Mouse (Mus musculus) urinary bladder, adult 18-20 months (tissue): ENCODE data around the gene Tgfbr3.

Experiments used
- DNase-seq, 2 experiments: peaks; one replicate each; pipeline ENCODE4 v3.0.0; 2022; ENCODE audit warnings: low spot score in 2 of 2, mixed read lengths in 2 of 2

Gene Tgfbr3

DNA sequence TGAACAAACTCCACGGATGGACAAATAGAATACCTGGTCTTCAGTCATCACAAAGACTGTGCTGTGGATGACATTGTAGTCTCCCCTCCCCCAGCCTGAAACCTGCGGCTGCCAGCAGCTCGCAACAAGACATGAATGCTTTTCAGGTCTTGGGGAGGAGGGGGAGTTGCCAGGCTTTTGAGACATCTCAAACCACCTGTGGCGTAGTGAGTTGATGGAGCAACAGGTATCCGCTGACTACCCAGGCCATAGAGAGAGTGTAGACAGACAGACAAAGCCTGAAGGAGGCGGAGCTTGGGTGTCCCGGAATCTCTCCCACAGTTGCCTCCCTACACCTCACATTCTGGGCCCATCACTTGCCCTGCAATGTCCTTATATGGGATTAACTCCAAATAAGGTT, 117.6 kb downstream of the Tgfbr3 start:
- no peak for DNase-seq

DNA sequence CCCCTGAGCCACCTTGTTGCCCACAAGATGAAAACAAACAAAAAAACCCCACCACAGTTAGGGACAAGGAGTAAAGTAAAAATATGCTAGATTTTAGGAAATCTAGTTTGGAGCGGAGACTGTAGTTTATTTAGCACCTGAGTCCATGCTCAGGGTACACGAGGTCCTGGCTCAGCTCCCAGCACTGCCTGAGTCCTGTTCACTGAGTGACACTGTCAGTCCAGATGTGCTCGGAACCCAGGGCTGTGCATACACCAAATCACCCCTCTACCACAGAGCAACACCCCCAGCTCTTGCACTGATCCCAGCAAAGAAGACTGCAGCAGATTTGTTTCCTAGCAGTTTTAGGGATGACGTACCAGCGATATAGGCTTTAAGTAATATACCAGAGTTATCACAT, 119.6 kb downstream of the Tgfbr3 start:
- DNase-seq = no peak

- DNase-seq = peak in 1 of 2 experiments; percentile 64
These were observed 121.5 kb downstream of the Tgfbr3 start for GRCm38 (mm10) chr5:107167872-107168300.

DNA sequence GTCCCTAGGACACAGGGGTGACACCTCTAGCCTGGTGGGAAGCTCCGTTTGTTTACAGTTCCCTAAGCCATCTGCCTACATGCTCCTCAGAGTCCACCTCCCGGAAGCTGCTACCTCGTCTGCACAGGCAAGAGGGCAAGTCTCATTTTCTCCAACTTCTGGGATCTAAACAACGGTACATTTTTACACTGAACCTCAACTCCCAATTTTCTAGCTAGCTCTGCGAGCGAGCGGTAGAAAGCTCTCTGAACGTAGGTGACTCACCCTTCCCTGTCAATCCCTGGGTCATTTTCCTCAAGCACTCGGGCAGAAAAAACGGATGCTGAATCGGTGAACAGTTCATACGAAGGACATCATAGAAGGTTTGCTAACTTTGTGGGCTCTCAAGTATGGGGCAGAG, 122.1 kb downstream of the Tgfbr3 start:
- DNase-seq = no peak

DNA sequence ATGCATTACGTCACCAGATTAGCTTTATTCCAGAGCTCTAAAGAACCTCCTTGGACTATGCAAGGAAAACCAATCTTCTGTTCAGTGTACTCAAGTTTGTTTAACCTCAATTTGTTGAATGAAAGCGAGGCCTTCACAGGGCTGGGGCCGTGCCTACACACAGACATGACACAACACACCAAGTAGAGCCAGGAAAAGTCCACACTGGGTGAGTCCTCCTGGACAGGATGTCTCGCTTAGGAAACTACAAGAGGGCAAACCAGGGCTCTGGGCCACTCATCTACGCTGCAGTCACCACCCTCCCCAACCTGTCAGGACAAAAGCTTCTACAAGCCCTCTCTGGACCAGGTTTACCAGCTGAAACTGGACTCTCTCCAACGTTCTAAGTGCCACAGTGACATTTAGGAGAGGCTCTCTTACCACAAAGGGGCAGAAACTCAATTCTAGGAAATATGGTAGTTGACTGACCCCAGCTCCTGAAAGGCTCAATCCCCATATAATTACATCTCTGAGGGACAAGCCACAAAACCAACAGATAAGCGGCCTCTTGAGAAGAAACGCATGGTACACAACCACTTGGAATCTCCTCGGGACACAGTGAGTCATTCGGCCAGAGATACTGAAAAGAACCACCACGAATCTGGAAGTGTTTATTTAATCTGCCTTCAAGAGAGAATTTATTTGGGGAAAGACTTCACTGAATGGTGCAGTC, 122.6 kb downstream of the Tgfbr3 start:
- peak; percentile 33 to 63 for DNase-seq

DNA sequence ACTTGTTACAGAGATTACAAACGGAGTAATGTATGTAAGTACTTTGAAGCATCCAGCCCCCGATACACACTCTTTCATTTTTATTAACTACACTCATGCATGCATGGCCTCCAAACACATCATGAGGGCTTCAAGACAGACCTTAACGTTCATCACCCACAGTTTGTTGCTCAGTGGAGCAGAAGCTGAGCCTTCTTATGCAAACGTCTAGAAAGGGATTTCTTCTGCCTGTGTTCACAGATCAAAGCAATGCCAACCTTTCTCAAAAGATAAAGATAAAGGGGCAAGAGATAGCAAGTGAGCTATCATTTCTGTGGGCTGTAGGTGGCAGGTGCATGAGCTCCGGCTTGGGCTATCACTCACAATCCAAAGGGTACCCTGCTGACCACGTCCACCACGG, 123.7 kb downstream of the Tgfbr3 start:
- DNase-seq = no peak

GRCm38 (mm10) chr5:107165271-107165670, 124.2 kb downstream of the Tgfbr3 start:
- DNase-seq = no peak

GRCm38 (mm10) chr5:107164856-107165255, 124.6 kb downstream of the Tgfbr3 start:
- no peak for DNase-seq

- no peak for DNase-seq
These were observed 125.3 kb downstream of the Tgfbr3 start for GRCm38 (mm10) chr5:107164146-107164545.

DNA sequence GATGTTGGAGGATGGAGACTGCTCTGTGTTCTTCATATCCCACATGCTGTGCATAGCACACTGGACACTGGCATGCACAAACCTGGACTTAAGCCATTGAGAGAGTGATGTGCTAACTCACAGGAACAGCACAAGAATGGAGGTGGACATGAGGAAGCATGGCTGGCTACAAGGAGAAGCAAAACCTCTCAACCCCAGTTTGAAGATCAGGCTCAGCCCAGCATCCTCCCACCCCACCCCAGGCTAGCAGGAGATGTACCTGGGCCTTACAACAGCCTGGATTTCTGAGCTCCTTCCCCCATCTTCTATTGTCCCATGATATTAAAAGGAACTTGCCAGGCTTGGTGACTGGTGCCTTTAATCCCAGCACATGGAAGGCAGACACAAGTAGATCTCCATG, 126.1 kb downstream of the Tgfbr3 start:
- DNase-seq = no peak

DNA sequence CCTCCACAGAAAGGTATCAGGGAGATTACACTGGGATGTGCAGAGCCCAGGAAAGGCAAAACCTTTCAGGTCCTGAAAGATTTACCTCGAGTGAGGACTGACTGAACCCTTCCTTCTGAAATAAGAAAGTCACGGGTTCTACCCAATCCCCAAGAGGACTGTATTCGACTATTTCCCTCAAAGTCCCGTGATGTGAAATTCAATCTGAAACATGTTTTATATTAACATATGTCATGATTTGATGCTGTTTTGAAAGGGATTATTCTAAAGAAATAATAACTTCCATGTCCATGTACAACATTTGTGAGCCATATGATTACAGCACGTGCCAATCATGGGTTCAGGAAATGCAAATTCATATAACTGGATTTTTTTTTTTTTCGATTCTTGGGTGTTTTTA, 126.6 kb downstream of the Tgfbr3 start:
- DNase-seq = no peak

DNA sequence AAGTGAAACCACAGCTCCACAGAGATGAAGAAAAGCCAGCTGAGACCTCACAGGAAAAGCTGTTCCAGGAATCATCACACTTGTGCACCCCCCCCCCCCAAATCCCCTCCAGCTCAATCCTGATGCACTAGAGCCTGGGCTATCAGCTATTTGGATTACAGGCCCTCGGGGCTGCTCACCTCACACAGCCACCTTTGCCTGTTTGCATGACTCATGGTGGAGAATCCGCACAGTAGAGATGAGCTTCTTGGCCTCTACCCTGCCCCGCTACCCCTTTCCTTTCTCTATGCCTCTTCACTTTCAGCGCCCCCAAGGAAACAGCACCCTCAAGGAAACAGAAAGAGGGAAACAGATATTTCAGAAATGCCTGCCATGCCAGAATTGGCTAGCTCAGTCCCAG, 127.1 kb downstream of the Tgfbr3 start:
- DNase-seq = no peak

DNA sequence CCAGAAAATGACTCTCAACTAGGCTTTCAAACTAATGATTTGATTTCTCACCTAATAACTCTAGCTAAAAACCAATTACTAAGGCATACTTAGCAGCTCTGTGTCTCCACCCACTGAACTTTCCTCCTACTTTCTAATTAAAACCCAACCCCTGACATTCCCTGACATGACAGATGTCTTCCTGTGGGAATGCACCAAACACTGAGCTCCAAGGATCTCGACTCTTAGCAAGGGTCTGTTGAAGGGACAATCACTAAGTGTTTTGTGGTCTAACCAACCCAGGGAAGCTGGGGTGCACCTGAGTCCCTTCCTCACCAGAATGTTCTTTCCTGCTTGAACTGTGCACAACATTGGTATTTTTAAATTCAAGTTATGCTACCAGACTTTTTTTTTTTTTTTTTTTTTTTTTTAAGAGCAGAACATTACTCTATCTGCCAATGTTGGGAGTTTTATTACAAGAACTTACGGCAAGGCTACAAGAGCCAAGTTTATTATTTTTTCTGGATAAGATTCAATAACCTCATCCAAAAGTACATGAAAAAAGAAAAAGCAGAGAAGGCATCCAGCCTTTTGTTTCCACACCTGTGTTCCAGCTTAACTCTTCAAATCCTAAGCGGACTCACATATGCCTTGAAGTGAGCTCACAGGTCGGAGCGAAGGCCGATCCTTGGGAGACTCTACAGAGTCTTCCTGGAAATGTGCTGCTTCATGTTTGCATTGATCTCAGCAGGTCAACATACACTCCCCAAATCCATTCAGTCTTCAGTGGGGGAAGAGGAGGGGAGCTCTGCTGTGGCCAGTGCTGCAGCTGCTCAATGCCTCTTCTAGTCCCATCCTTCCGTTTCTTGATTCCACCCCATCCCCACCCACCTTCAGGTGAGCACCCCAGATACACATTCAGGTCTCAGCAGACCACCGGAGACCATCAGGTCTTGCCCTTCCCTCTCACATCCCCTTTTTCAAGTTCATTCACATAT, 129.2 kb downstream of the Tgfbr3 start:
- no peak for DNase-seq

DNA sequence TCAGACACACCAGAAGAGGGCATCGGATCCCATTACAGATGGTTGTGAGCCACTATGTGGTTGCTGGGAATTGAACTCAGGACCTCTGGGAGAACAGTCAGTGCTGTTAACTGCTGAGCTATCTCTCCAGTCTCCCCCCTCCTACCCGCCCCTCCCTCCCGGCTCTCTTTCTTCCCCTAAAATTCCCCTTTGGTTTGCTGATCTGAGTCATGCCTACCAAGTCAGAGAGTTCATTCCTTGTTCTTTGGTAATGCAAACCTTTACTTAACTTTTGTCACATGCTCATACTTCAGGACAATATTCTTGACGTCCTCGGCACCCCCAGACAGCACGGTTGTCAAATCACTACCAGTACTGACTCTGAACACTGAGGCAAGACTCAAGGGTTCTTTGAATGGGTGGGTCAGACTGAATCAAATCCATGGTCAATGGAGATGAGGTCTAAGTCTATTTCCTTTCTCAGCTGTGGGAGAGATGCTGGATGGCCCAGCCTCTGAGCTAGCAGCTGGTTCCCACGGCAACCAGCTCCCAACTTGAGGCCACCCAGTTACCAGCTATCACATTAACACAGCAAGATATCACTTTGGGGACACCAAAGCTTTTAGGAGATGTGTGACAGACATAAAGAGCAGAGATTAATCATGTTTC, 130.8 kb downstream of the Tgfbr3 start:
- no peak for DNase-seq

- peak in 1 of 2 experiments; percentile 21 for DNase-seq
These were observed 132.0 kb downstream of the Tgfbr3 start for GRCm38 (mm10) chr5:107157384-107157783.

DNA sequence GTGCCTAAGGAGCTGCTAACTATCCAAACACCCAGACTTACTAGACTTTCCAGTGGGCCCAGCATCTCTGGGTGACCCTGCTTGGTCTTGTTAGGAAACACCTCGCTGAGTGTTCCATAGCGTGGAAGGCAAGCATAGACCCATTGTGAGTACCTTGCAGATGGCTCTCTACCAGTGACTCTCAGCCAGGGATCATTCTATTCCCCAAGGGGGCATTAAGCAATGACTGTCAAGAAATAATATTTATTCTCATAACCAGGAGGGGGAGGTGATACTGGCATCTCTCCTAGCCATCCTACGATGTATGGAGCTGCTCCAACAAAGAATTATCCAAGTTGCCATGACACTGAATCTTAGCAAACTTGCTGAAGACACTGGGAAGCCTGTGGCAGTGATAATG, 133.3 kb downstream of the Tgfbr3 start:
- no peak for DNase-seq

GRCm38 (mm10) chr5:107152989-107153388, 136.4 kb downstream of the Tgfbr3 start:
- DNase-seq = no peak

DNA sequence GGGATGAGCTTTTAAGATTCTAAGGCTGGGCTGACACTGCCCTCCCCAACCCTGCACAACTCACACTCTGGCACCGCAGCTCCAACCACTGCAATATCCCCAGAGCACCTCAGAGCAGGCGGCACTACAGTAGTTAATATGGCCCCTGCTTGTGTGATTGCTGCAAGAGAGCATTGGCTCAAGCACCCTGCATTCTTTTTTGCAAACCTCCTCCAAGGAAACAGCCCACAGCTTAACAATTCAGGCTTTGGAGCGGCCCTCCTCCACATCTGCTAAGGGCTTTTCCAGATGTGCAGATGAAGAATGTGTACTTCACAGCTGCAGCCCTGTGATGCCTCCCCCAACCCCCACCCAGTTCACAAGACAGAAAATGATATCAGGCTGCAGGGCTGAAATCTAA, 138.1 kb downstream of the Tgfbr3 start:
- DNase-seq = no peak

- no peak for DNase-seq
These were observed 138.7 kb downstream of the Tgfbr3 start for GRCm38 (mm10) chr5:107150555-107151312.

DNA sequence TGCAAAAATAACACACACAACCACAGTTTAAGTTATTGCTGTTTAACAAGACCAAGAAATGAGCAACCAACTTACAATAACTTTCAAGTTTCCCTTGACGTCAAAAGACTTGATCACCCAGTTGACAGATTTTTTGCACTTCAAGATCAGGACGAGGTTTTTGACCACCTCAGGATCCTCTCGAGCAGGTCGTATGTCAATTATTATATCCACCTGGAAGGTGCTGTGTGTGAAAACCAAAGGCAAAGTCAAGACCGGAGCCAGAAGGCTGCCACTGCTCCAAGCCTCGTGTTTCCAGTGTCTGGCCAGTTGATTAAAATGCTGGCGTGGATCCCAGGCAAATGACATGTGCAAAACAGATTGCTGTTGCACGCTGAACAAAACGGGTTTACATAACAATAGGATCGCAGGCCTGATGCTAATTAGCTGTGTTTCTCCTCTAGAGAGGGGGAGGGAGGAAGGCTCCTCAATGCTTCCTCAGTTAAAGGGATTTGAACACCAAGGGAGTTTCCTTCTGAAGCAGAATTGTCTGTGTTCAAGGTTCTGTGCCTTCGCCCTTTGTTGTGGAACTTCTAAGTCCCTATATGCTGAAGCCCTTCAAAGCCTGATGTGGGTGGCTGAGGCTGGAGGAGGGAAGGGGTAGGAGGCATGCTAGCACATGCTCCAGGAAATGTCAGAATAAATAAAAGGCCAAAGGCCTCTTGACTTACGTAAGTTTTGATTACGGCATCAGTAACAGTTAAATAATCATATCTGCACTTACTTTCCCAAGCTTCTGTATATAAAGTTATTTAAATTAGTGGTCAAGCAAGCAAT, 141.3 kb downstream of the Tgfbr3 start:
- no peak for DNase-seq

GRCm38 (mm10) chr5:107147413-107147812, 142.0 kb downstream of the Tgfbr3 start:
- no peak for DNase-seq
